Mouse (Mus musculus) B cell, adult (primary cell): ENCODE data around the gene Retn. TPM values are rescaled to one million over a fixed set of nuclear protein-coding genes. Genes with fewer than 3 reads are reported as not detected.

Source experiments
- total RNA-seq: library from RNA; stranded (reverse); gene quantifications from 4 replicates; pipeline ENCODE4 v1.2.4, GENCODE M21; 2023; ENCODE audit not compliant: inconsistent age

Gene Retn
- not detected in 4 replicates for total RNA-seq

GRCm38 (mm10) chr8:3655526-3655925, at the start of gene Retn:
TSS of gene Retn (plus strand) at chr8:3655770.

GRCm38 (mm10) chr8:3621199-3621970, 34.2 kb upstream of the Retn start, which contains the start of the genes Xab2 and Pet100:
TSS of gene Xab2 (minus strand) at chr8:3621316.
TSS of gene Pet100 (plus strand) at chr8:3621548.

GRCm38 (mm10) chr8:3625445-3625844, 30.1 kb upstream of the Retn start, which contains the start of gene Pcp2:
TSS of gene Pcp2 (minus strand) at chr8:3625545.

GRCm38 (mm10) chr8:3630647-3631477, 24.7 kb upstream of the Retn start, which contains the start of gene Stxbp2:
TSS of gene Stxbp2 (plus strand) at chr8:3630955.

GRCm38 (mm10) chr8:3665507-3665906, 9.9 kb downstream of the Retn start, which contains the start of gene Mcemp1:
TSS of gene Mcemp1 (plus strand) at chr8:3665754.

GRCm38 (mm10) chr8:3671980-3672491, 16.5 kb downstream of the Retn start, which contains the start of gene Fcor:
TSS of gene Fcor (minus strand) at chr8:3672362.

GRCm38 (mm10) chr8:3676131-3676992, 20.8 kb downstream of the Retn start, which contains the start of gene Trappc5:
TSS of gene Trappc5 (plus strand) at chr8:3676299.

GRCm38 (mm10) chr8:3694121-3694520, 38.6 kb downstream of the Retn start, which contains the start of gene Fcer2a:
TSS of gene Fcer2a (minus strand) at chr8:3694175.

Other genes with a start within 250 kb of the Retn start
- gene Pex11g, start 188.1 kb upstream of the Retn start, total RNA-seq = 0.80 to 1.7 TPM (median 1.4 TPM) in 4 replicates
- 4.9 to 9.2 TPM (median 7.3 TPM) in 4 replicates for gene Tex45, start 184.9 kb upstream of the Retn start, total RNA-seq
- gene Zfp358, start 162.6 kb upstream of the Retn start, total RNA-seq = 8.0 to 11.4 TPM (median 9.8 TPM) in 4 replicates
- gene Mcoln1, start 155.3 kb upstream of the Retn start, total RNA-seq = 89.1 to 114 TPM (median 104 TPM) in 4 replicates
- gene Pnpla6, start 140.4 kb upstream of the Retn start, total RNA-seq = 60.2 to 80.5 TPM (median 68.7 TPM) in 4 replicates
- not detected in 4 replicates for gene C330021F23Rik, start 87.8 kb upstream of the Retn start, total RNA-seq
- gene Camsap3, start 68.5 kb upstream of the Retn start, total RNA-seq = 0.12 to 0.27 TPM (median 0.18 TPM) in 4 replicates
- gene Xab2, start 34.5 kb upstream of the Retn start, total RNA-seq = 91.5 to 105 TPM (median 97.7 TPM) in 4 replicates
- 67.8 to 74.9 TPM (median 70.5 TPM) in 4 replicates for gene Pet100, start 34.2 kb upstream of the Retn start, total RNA-seq
- not detected in 4 replicates for gene Pcp2, start 30.2 kb upstream of the Retn start, total RNA-seq
- 248 to 283 TPM (median 258 TPM) in 4 replicates for gene Stxbp2, start 24.8 kb upstream of the Retn start, total RNA-seq
- not detected in 4 replicates for gene Mcemp1, start 10.0 kb downstream of the Retn start, total RNA-seq
- 1.6 TPM in 1 of 4 replicates, not detected in the others for gene Fcor, start 16.6 kb downstream of the Retn start, total RNA-seq
- gene Trappc5, start 20.5 kb downstream of the Retn start, total RNA-seq = 19.9 to 22.8 TPM (median 21.2 TPM) in 4 replicates
- gene Fcer2a, start 38.4 kb downstream of the Retn start, total RNA-seq = 517 to 653 TPM (median 596 TPM) in 4 replicates
- gene Clec4g, start 64.9 kb downstream of the Retn start, total RNA-seq = 0.35 TPM in 1 of 4 replicates, not detected in the others
- 0.35 to 1.5 TPM (median 0.90 TPM) in 4 replicates for gene Cd209a, start 93.2 kb downstream of the Retn start, total RNA-seq
- gene Cd209e, start 198.5 kb downstream of the Retn start, total RNA-seq = not detected in 4 replicates
- gene Cd209d, start 222.8 kb downstream of the Retn start, total RNA-seq = not detected in 4 replicates